Mouse (Mus musculus): ENCODE data around the gene Gabrb1. TPM values are rescaled to one million over a fixed set of nuclear protein-coding genes. Genes with fewer than 3 reads are reported as not detected.

Gene Gabrb1
- polyA plus RNA-seq, 1 experiment from 2014 or later = 2.1 TPM

- no peak overlapping the region for H3K27ac ChIP-seq
- H3K4me2 ChIP-seq (replicated peaks) = no peak overlapping the region
- 90% methylated on average over 2 of the region's 2 CpGs for WGBS
- no peaks in the 10 kb centered on the region for H3K4me1 ChIP-seq
- ATAC-seq (ENCODE audit: low FRiP score, low read depth) = no peak
- no peak overlapping the region for H3K4me3 ChIP-seq
- H3K27me3 ChIP-seq (replicated peaks) = no peaks in the 10 kb centered on the region
- no peaks in the 10 kb centered on the region for H3K36me3 ChIP-seq
- H3K9me3 ChIP-seq = no peaks in the 10 kb centered on the region
- no peak overlapping the region for H3K9ac ChIP-seq
Observed at GRCm38 (mm10) chr5:71898214-71898613, 240.3 kb downstream of the Gabrb1 start.

- WGBS = 89% methylated on average over 7 of the region's 7 CpGs
- no peak for ATAC-seq (ENCODE audit: low FRiP score, low read depth)
- H3K4me2 ChIP-seq (replicated peaks) = no peak overlapping the region
- H3K4me3 ChIP-seq = no peak overlapping the region
- no peaks in the 10 kb centered on the region for H3K9me3 ChIP-seq
- H3K4me1 ChIP-seq = no peaks in the 10 kb centered on the region
- H3K27ac ChIP-seq = no peak overlapping the region
- no peaks in the 10 kb centered on the region for H3K36me3 ChIP-seq
- no peaks in the 10 kb centered on the region for H3K27me3 ChIP-seq (replicated peaks)
- no peak overlapping the region for H3K9ac ChIP-seq
Observed at GRCm38 (mm10) chr5:71903399-71903798, 245.5 kb downstream of the Gabrb1 start.

- Histone ChIP-seq H3K27ac (no peak overlapping the region), H3K9me3 (no peaks in the 10 kb centered on the region), H3K9ac (no peak overlapping the region), H3K4me2 (replicated peaks) (no peak overlapping the region), H3K36me3 (no peaks in the 10 kb centered on the region), H3K4me3 (no peak overlapping the region), H3K27me3 (replicated peaks) (no peaks in the 10 kb centered on the region), H3K4me1 (no peaks in the 10 kb centered on the region)
- no peak for ATAC-seq (ENCODE audit: low FRiP score, low read depth)
- 71% methylated on average over 1 of the region's 1 CpGs for WGBS
Observed at GRCm38 (mm10) chr5:71914028-71914427, 256.1 kb downstream of the Gabrb1 start.

GRCm38 (mm10) chr5:71915711-71916110 lies 257.8 kb downstream of the Gabrb1 start:
- H3K27me3 ChIP-seq (replicated peaks) = no peaks in the 10 kb centered on the region
- no peak overlapping the region for H3K9ac ChIP-seq
- no peaks in the 10 kb centered on the region for H3K4me1 ChIP-seq
- H3K4me2 ChIP-seq (replicated peaks) = no peak overlapping the region
- H3K36me3 ChIP-seq = no peaks in the 10 kb centered on the region
- H3K4me3 ChIP-seq = no peak overlapping the region
- no peak overlapping the region for H3K27ac ChIP-seq
- ATAC-seq (ENCODE audit: low FRiP score, low read depth) = no peak
- 90% methylated on average over 4 of the region's 4 CpGs for WGBS
- no peaks in the 10 kb centered on the region for H3K9me3 ChIP-seq

GRCm38 (mm10) chr5:71917206-71917605 lies 259.3 kb downstream of the Gabrb1 start:
- Histone ChIP-seq H3K27me3 (replicated peaks) (no peaks in the 10 kb centered on the region), H3K36me3 (no peaks in the 10 kb centered on the region), H3K4me3 (no peak overlapping the region), H3K4me1 (no peaks in the 10 kb centered on the region), H3K9me3 (no peaks in the 10 kb centered on the region), H3K27ac (no peak overlapping the region), H3K9ac (no peak overlapping the region), H3K4me2 (replicated peaks) (no peak overlapping the region)
- WGBS = 82% methylated on average over 4 of the region's 4 CpGs
- no peak for ATAC-seq (ENCODE audit: low FRiP score, low read depth)

- Histone ChIP-seq H3K9ac (no peak overlapping the region), H3K36me3 (no peaks in the 10 kb centered on the region), H3K27ac (no peak overlapping the region), H3K4me1 (no peaks in the 10 kb centered on the region), H3K4me2 (replicated peaks) (no peak overlapping the region), H3K27me3 (replicated peaks) (no peaks in the 10 kb centered on the region), H3K9me3 (no peaks in the 10 kb centered on the region), H3K4me3 (no peak overlapping the region)
- ATAC-seq (ENCODE audit: low FRiP score, low read depth) = no peak
- WGBS = 64% methylated on average over 4 of the region's 4 CpGs
Observed at GRCm38 (mm10) chr5:71923636-71924035, 265.7 kb downstream of the Gabrb1 start.

GRCm38 (mm10) chr5:71926336-71926735 lies 268.4 kb downstream of the Gabrb1 start:
- Histone ChIP-seq H3K27me3 (replicated peaks) (no peaks in the 10 kb centered on the region), H3K9ac (no peak overlapping the region), H3K27ac (no peak overlapping the region), H3K4me1 (no peaks in the 10 kb centered on the region), H3K4me3 (no peak overlapping the region), H3K9me3 (no peaks in the 10 kb centered on the region), H3K36me3 (no peaks in the 10 kb centered on the region), H3K4me2 (replicated peaks) (no peak overlapping the region)
- no peak for ATAC-seq (ENCODE audit: low FRiP score, low read depth)
- WGBS = 86% methylated on average over 5 of the region's 5 CpGs

GRCm38 (mm10) chr5:71930036-71930435 lies 272.1 kb downstream of the Gabrb1 start:
- ATAC-seq (ENCODE audit: low FRiP score, low read depth) = 0 out of 2 replicates have a peak, but pooled peaks have one; percentile 17
- Histone ChIP-seq H3K4me1 (no peaks in the 10 kb centered on the region), H3K9me3 (no peaks in the 10 kb centered on the region), H3K9ac (no peak overlapping the region), H3K36me3 (no peaks in the 10 kb centered on the region), H3K27ac (no peak overlapping the region), H3K27me3 (replicated peaks) (no peaks in the 10 kb centered on the region), H3K4me2 (replicated peaks) (no peak overlapping the region), H3K4me3 (no peak overlapping the region)
- WGBS = 66% methylated on average over 2 of the region's 2 CpGs

GRCm38 (mm10) chr5:71951398-71951797 lies 293.5 kb downstream of the Gabrb1 start:
- no peak overlapping the region for H3K27ac ChIP-seq
- peaks cover 3% of the 10 kb centered on the region; the same call in 1 of the 2 replicates for H3K4me1 ChIP-seq
- no peaks in the 10 kb centered on the region for H3K9me3 ChIP-seq
- no peak for ATAC-seq (ENCODE audit: low FRiP score, low read depth)
- no peak overlapping the region for H3K4me2 ChIP-seq (replicated peaks)
- no peak overlapping the region for H3K4me3 ChIP-seq
- 94% methylated on average over 1 of the region's 1 CpGs for WGBS
- H3K9ac ChIP-seq = no peak overlapping the region
- H3K36me3 ChIP-seq = no peaks in the 10 kb centered on the region
- H3K27me3 ChIP-seq (replicated peaks) = no peaks in the 10 kb centered on the region

GRCm38 (mm10) chr5:71955070-71955685 lies 297.3 kb downstream of the Gabrb1 start:
- H3K27ac ChIP-seq = no peak overlapping the region

GRCm38 (mm10) chr5:71964876-71965432 lies 307.0 kb downstream of the Gabrb1 start:
- H3K9ac ChIP-seq = no peak overlapping the region
- no peaks in the 10 kb centered on the region for H3K4me1 ChIP-seq
- no peaks in the 10 kb centered on the region for H3K27me3 ChIP-seq (replicated peaks)
- 59% methylated on average over 4 of the region's 4 CpGs for WGBS
- no peaks in the 10 kb centered on the region for H3K36me3 ChIP-seq
- ATAC-seq (ENCODE audit: low FRiP score, low read depth) = 0 out of 2 replicates have a peak, but pooled peaks have one; percentile 50
- H3K4me3 ChIP-seq = no peak overlapping the region
- no peak overlapping the region for H3K4me2 ChIP-seq (replicated peaks)
- no peaks in the 10 kb centered on the region for H3K9me3 ChIP-seq
- H3K27ac ChIP-seq = no peak overlapping the region

More at GRCm38 (mm10) chr5:71955070-71955685, 297.3 kb downstream of the Gabrb1 start:
- no peaks in the 10 kb centered on the region for H3K9me3 ChIP-seq
- H3K4me3 ChIP-seq = no peak overlapping the region
- 59% methylated on average over 5 of the region's 5 CpGs for WGBS
- H3K27me3 ChIP-seq (replicated peaks) = no peaks in the 10 kb centered on the region
- H3K4me2 ChIP-seq (replicated peaks) = no peak overlapping the region
- H3K4me1 ChIP-seq = peaks cover 3% of the 10 kb centered on the region; the same call in 1 of the 2 replicates
- no peak for ATAC-seq (ENCODE audit: low FRiP score, low read depth)
- no peak overlapping the region for H3K9ac ChIP-seq
- no peaks in the 10 kb centered on the region for H3K36me3 ChIP-seq

GRCm38 (mm10) chr5:71965529-71965928 lies 307.6 kb downstream of the Gabrb1 start:
- 83% methylated on average over 2 of the region's 2 CpGs for WGBS
- H3K9ac ChIP-seq = no peak overlapping the region
- no peaks in the 10 kb centered on the region for H3K9me3 ChIP-seq
- H3K4me2 ChIP-seq (replicated peaks) = no peak overlapping the region
- H3K27ac ChIP-seq = no peak overlapping the region
- H3K27me3 ChIP-seq (replicated peaks) = no peaks in the 10 kb centered on the region
- ATAC-seq (ENCODE audit: low FRiP score, low read depth) = no peak
- no peaks in the 10 kb centered on the region for H3K36me3 ChIP-seq
- no peaks in the 10 kb centered on the region for H3K4me1 ChIP-seq
- no peak overlapping the region for H3K4me3 ChIP-seq
